Mouse (Mus musculus): ENCODE data around the gene Snx3.

DNA sequence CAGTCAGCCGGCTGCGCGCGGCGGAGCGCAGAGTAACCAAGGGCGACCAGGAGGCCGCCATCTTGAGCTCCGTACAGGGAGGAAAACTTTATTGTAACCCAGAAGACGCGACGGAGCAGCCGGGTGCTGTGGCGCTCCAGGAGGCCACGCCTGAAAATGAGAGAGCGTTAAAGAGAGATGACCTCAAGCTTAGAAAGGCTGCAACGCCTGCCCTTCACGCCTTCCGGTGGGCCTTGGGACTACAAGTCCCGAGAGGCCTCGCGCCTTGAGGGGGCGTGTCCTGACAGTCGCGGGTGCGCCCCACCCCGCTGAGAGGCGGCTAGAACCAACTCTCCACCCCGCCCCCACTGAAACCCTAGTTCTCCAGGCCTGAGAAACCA is 23.5 kb upstream of the Snx3 start, which contains the start of gene Afg1l:
- no peak for TF ChIP-seq CTCF (IDR thresholded peaks at IDR 0.05; ENCODE audit: borderline replicate concordance, insufficient read depth, low read length)
- peak; percentile 74 for TF ChIP-seq POLR2A (IDR thresholded peaks at IDR 0.05; ENCODE audit: low read depth, low read length)

Data from embryonic fibroblast, embryonic 13.5 days (primary cell).